Mouse (Mus musculus) thymus, adult 2 months (tissue): Measurements from ENCODE around the gene P2rx4. TPM values are rescaled to one million over a fixed set of nuclear protein-coding genes. Genes with fewer than 3 reads are reported as not detected.

ENCODE experiments used
- DNase-seq: peaks from one replicate; pipeline ENCODE4 v3.0.0; 2021
- H3K27ac ChIP-seq: fragments of 200-500 bp; 2 replicates; pipeline ENCODE4 v1.5.1; 2012; ENCODE audit warnings: low read length, control low read depth; ENCODE audit not compliant: control insufficient read depth, insufficient read depth
- H3K27me3 ChIP-seq: fragments of 200-500 bp; 2 replicates; pipeline ENCODE4 v1.6.1; 2012; ENCODE audit warnings: mild to moderate bottlenecking, low read length, moderate library complexity, mixed read lengths; ENCODE audit not compliant: control insufficient read depth, insufficient read depth
- H3K36me3 ChIP-seq: fragments of 200-500 bp; 2 replicates; pipeline ENCODE4 v1.6.1; 2012; ENCODE audit warnings: mild to moderate bottlenecking, low read length, moderate library complexity; ENCODE audit not compliant: control insufficient read depth, insufficient read depth
- H3K4me1 ChIP-seq: fragments of 200-500 bp; replicated peaks from 2 replicates; pipeline ENCODE4 v1.6.1; 2012; ENCODE audit warnings: low read length; ENCODE audit not compliant: control insufficient read depth, insufficient read depth
- H3K4me3 ChIP-seq: fragments of 200-500 bp; 2 replicates; pipeline ENCODE4 v1.5.1; 2012; ENCODE audit warnings: mild to moderate bottlenecking, low read length, control low read depth, moderate library complexity; ENCODE audit not compliant: control insufficient read depth, insufficient read depth
- CTCF ChIP-seq: fragments of 200-500 bp; IDR thresholded peaks from 2 replicates; pipeline ENCODE4 v1.5.1; 2012; ENCODE audit warnings: mild to moderate bottlenecking, control low read depth, low read length, moderate library complexity, borderline replicate concordance; ENCODE audit not compliant: control insufficient read depth, poor library complexity, insufficient read depth; ENCODE audit errors: extremely low read depth
- POLR2A ChIP-seq: fragments of 200-500 bp; IDR thresholded peaks from 2 replicates; pipeline ENCODE4 v1.6.1; 2012; ENCODE audit warnings: mild to moderate bottlenecking, low read length, control low read depth, moderate library complexity; ENCODE audit not compliant: control insufficient read depth, poor library complexity, insufficient read depth; ENCODE audit errors: extremely low read depth
- WGBS: fragments of 180-500 bp; shearing (Covaris S2); methylation state at CpG from one replicate; pipeline ENCODE4 v1.1.7; 2018; 5-methylcytosine and 5-hydroxymethylcytosine counted together
- polyA plus RNA-seq: library from polyadenylated mRNA; depleted of rRNA; stranded (reverse); fragments of >200 nt; gene quantifications from 2 replicates; pipeline ENCODE4 v1.2.3, GENCODE M21; 2012

Gene P2rx4
- polyA plus RNA-seq, 1 experiment: 51.4 TPM

DNA sequence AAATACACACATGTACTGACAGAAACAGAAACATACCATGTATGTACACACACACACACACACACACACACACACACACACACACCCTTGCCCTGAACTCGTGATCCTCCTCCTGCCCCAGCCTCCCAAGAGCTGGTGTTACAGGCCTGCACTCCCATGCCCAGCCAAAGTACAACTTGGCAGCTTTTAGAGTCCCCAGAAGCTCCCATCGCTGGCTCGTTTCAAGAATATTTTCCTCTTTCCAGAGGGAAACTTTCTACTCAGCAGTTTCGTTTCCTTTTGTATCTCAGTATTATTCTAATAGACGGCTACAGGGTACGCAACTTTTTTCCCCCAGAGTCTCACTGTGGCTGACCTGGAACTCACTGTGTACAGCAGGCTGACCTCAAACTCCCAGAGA lies 5.2 kb upstream of the P2rx4 start:
- WGBS: 93% methylated on average over 6 of the region's 6 CpGs
- H3K27me3 ChIP-seq: no peaks in the 10 kb centered on the region
- peaks cover 23% of the 10 kb centered on the region for H3K4me1 ChIP-seq
- no peak for TF ChIP-seq POLR2A
- TF ChIP-seq CTCF: no peak
- H3K27ac ChIP-seq: no peak overlapping the region
- no peak for DNase-seq
- no peaks in the 10 kb centered on the region for H3K36me3 ChIP-seq
- H3K4me3 ChIP-seq: no peak overlapping the region

DNA sequence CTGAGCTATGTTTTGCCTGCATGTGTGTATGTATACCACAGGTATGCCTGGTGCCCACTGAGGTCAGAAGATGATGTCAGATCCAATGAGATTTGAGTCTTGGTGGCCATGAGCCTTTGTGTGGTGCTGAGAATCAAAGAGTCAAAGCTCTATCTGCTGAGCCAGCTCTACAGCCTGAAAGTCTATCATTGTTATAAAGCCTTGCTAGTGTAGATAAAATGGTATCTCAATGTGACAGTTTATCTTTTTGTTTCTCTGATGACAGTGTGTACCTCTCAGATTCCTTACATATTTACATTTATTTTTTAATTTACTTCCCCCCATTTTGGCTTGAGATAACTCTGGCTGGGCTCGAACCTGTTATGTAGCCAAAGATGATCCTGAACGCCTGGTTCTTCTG lies 3.8 kb upstream of the P2rx4 start:
- DNase-seq: no peak
- Histone ChIP-seq H3K36me3 (no peaks in the 10 kb centered on the region), H3K4me3 (no peak overlapping the region), H3K27ac (no peak overlapping the region), H3K27me3 (no peaks in the 10 kb centered on the region), H3K4me1 (peaks cover 16% of the 10 kb centered on the region)
- 94% methylated on average over 2 of the region's 2 CpGs for WGBS
- TF ChIP-seq POLR2A (no peak), CTCF (no peak)

- TF ChIP-seq CTCF (no peak), POLR2A (no peak)
- Histone ChIP-seq H3K4me3 (no peak overlapping the region), H3K4me1 (peaks cover 8% of the 10 kb centered on the region), H3K27ac (no peak overlapping the region), H3K36me3 (no peaks in the 10 kb centered on the region), H3K27me3 (no peaks in the 10 kb centered on the region)
- WGBS: 84% methylated on average over 4 of the region's 4 CpGs
- no peak for DNase-seq
Measured at GRCm38 (mm10) chr5:122704571-122704970, 2.8 kb upstream of the P2rx4 start.

GRCm38 (mm10) chr5:122705174-122705573 lies 2.2 kb upstream of the P2rx4 start:
- TF ChIP-seq CTCF (no peak), POLR2A (no peak)
- Histone ChIP-seq H3K27ac (no peak overlapping the region), H3K4me3 (no peak overlapping the region), H3K27me3 (no peaks in the 10 kb centered on the region), H3K4me1 (peaks cover 8% of the 10 kb centered on the region), H3K36me3 (no peaks in the 10 kb centered on the region)
- DNase-seq: no peak
- WGBS: 98% methylated on average over 3 of the region's 3 CpGs

DNA sequence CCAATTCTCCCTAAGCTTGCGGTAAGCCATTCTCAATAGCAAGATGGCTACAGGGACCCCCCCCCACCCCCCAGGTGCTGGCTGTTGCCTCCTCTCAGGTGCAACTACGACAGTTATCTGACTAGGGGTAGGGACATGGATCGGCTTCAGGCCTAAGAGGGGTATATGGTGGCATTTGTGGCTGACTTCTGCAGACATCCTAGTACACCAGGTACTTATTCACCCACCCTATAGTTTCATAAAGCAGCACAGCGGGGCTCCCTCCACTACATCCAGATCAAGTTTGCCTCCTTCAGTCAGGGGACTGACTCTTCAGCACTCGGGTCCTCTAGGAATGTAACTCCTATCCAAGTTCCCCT lies 448 bp upstream of the P2rx4 start:
- peaks cover 8% of the 10 kb centered on the region for H3K4me1 ChIP-seq
- H3K27me3 ChIP-seq: no peaks in the 10 kb centered on the region
- TF ChIP-seq POLR2A (no peak), CTCF (no peak)
- DNase-seq: no peak
- 33% methylated on average over 5 of the region's 5 CpGs for WGBS
- peak overlapping the region; percentile 64 for H3K27ac ChIP-seq
- no peaks in the 10 kb centered on the region for H3K36me3 ChIP-seq
- peak overlapping the region; percentile 65 for H3K4me3 ChIP-seq

DNA sequence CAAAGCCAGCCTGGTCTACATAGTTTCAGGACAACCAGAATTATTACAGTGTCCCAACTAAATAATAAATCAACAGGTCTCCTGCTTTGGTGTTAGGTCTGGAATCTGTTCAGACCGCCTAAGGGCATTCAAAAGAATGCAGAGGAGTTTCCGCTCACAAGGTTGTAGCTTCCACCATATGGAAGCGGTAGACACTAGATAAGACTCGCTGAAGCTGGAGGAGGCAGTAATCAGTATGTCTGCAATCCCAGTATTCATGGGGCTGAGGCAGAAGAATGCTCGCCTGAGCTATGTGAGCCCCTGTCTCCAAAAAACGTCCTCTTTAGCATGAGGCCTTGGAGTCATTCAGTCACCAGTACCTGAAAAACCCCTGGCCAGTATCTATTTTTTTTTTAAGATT lies 1.5 kb downstream of the P2rx4 start:
- H3K27me3 ChIP-seq: no peaks in the 10 kb centered on the region
- no peaks in the 10 kb centered on the region for H3K36me3 ChIP-seq
- peaks cover 8% of the 10 kb centered on the region for H3K4me1 ChIP-seq
- no peak overlapping the region for H3K27ac ChIP-seq
- 95% methylated on average over 6 of the region's 6 CpGs for WGBS
- no peak overlapping the region for H3K4me3 ChIP-seq
- no peak for DNase-seq
- no peak for TF ChIP-seq POLR2A
- no peak for TF ChIP-seq CTCF

DNA sequence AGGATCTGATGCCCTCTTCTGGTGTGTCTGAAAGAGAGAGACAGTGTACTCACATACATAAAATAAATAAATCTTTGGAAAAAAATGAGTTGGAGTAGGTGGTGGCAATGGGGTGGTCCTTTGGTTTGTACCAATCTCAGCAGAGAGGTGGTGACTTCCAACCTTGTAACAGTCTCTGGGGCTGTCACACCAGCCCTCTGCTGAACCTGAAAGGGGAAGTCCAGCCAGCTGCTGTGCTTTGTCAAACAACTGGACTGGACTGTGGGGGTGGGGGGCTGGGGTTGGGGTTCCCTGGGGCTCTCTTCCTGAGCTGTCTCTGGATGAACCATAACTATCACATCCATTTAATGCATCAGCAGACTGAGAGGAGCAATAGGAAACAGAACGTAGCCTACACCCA lies 8.4 kb downstream of the P2rx4 start:
- Histone ChIP-seq H3K27me3 (no peaks in the 10 kb centered on the region), H3K4me3 (no peak overlapping the region), H3K4me1 (peaks cover 23% of the 10 kb centered on the region), H3K36me3 (no peaks in the 10 kb centered on the region), H3K27ac (no peak overlapping the region)
- DNase-seq: no peak
- WGBS: 93% methylated on average over 1 of the region's 1 CpGs
- no peak for TF ChIP-seq CTCF

DNA sequence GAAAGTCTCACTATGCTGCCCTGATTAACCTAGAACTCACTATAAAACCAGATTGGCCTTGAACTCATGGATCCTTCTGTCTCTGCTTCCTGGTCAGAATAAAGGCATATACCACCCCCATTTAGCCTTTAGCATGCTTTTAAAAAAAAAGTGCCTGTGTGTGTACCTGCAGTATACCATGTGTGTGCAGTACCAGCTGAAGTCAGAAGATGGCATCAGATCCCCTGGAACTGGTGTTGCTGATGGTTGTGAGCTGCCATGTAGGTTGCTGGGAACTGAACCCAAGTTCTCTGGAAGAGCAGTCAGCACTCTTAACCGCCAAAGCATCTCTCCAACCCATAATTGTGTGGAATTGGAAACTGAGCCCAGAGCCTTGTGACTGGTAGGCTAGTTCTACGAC lies 9.4 kb downstream of the P2rx4 start:
- no peaks in the 10 kb centered on the region for H3K36me3 ChIP-seq
- H3K27ac ChIP-seq: no peak overlapping the region
- 97% methylated on average over 2 of the region's 2 CpGs for WGBS
- TF ChIP-seq POLR2A (no peak), CTCF (no peak)
- H3K27me3 ChIP-seq: no peaks in the 10 kb centered on the region
- peaks cover 23% of the 10 kb centered on the region for H3K4me1 ChIP-seq
- no peak overlapping the region for H3K4me3 ChIP-seq
- DNase-seq: no peak
